Mouse (Mus musculus) erythroblast, embryonic 14.5 days (primary cell): ENCODE measurements at regions not wholly inside any gene's neighbourhood (a gene's known extent, or its start where the extent isn't known, plus 50 kb on each side); places are given as distances from the start of the nearest gene placed in this dataset.

ENCODE experiments used
- GATA1 ChIP-seq: IDR thresholded peaks from 2 replicates; pipeline ENCODE4 v1.6.1; 2012; ENCODE audit warnings: low read length, inconsistent platforms, mixed read lengths
- TAL1 ChIP-seq: IDR thresholded peaks from 3 replicates; pipeline ENCODE4 v1.6.1; 2012; ENCODE audit warnings: low read length, inconsistent platforms, mixed read lengths

DNA sequence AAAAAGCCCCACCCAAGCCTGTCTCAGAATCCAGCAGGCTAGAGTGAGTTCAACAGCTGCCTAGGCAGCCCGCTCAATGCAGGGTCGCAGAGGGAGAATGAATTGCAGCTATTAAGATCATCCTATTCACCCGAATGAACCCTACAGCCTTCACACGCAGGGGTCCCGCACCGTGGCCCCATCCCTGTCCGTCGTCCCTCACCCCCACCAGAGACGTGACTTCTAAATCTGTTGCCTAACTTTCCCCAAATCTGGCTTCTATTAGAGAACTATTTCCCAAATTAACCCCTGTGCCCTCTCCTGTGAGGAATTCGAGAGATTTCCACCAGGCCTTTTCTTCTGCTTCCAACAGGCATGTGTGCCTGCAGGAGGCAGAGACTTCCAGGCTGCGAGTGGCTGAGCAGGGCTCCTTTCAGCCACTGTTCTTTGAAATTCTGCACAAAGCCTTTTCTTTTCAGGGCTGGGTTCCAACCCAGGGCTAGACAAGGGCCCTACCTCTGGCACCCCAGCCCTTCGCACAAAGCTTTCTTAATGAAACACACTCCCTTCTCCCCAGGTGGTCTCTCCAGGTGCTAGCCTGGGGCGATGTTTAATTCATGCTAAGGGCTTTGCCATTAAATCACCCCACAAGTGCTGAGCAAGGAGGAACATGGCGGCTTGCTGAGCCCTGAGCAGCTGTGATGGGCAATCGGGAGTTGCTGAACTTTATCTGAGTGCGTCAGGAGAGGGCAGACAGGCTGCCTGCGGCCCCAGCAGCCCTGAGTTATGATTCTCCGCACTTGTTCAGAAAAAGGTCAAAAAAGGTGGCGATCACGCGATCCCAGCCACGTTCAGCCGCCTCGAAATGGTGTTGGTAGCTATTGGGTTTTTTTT is 134.7 kb upstream of the Rybp start:
- TF ChIP-seq TAL1, result no peak
- no peak for TF ChIP-seq GATA1
